ENCODE assay signal across 11 mouse cellular contexts in genomic region chr8:86280093-86280721, GRCm38 (mm10).
DNase-seq lines count a peak whose midpoint lies in the region; ATAC-seq and TF ChIP-seq lines count a peak whose summit lies in the region.
"Had no signal": no experiment of that assay in that cellular context is flagged by ENCODE, and none has a peak within 500 bp of the region (broad histone marks: within the 10 kb centered on the region; RNA-seq: fewer than 3 reads in every experiment).

No protein-coding gene starts in this region.

- H3K9me3 ChIP-seq in neural tube, embryonic 15.5 days (replicated peaks), result no peaks in the 10 kb centered on the region
- H3K9me3 ChIP-seq: limb, embryonic 13.5 days had no signal

- no peak overlapping the region for H3K9ac ChIP-seq in neural tube, embryonic 15.5 days (replicated peaks)
- H3K9ac ChIP-seq: limb, embryonic 13.5 days had no signal

- ATAC-seq in neural tube, embryonic 15.5 days (ENCODE audit: low FRiP score), result no peak

- WGBS in neural tube, embryonic 15.5 days, result 74% methylated on average over 18 of the region's 18 CpGs

- intact Hi-C loops in left cerebral cortex, adult 2 months (cut with DNase I), result loop anchor here (2.0 to 5.0 kb wide), 3 partner anchors 49 to 197 kb away; no protein-coding TSS in a partner anchor
- intact Hi-C loops in left cerebral cortex, postnatal 4 days (cut with DNase I), result no loop called here

- peak overlapping the region; percentile 75 for H3K27ac ChIP-seq in left cerebral cortex, adult 2 months
- H3K27ac ChIP-seq in layer of hippocampus, adult 2 months, result peak overlapping the region; percentile 61
- H3K27ac ChIP-seq in neural tube, embryonic 15.5 days (replicated peaks), result no peak overlapping the region
- H3K27ac ChIP-seq: hindbrain, embryonic 10.5 days; limb, embryonic 13.5 days; macrophage had no signal

- H3K4me1 ChIP-seq in neural tube, embryonic 15.5 days, result 0 out of 2 replicates have a peak, but pooled peaks cover 5% of the 10 kb centered on the region
- H3K4me1 ChIP-seq: hindbrain, embryonic 10.5 days had no signal

- no peak for TF ChIP-seq CTCF in left cerebral cortex, adult 2 months (IDR thresholded peaks at IDR 0.05)
- TF ChIP-seq CTCF in layer of hippocampus, adult 2 months (conservative IDR thresholded peaks at IDR 0.05), result no peak

- no peak overlapping the region for H3K4me2 ChIP-seq in neural tube, embryonic 15.5 days
- H3K4me2 ChIP-seq: limb, embryonic 13.5 days had no signal

- no peaks in the 10 kb centered on the region for H3K27me3 ChIP-seq in neural tube, embryonic 15.5 days (replicated peaks)
- H3K27me3 ChIP-seq: limb, embryonic 13.5 days had no signal

- DNase-seq in left cerebral cortex, adult 2 months (ENCODE audit: extremely low spot score in 1 of 2, low spot score in 2 of 2), result peak; percentile 51 to 52
- DNase-seq in left cerebral cortex, postnatal 4 days, result no peak
- DNase-seq in layer of hippocampus, adult 2 months (ENCODE audit: low spot score in 2 of 2), result peak; percentile 52
- peak; percentile 44 for DNase-seq in lung, postnatal 25 days (ENCODE audit: low spot score)
- DNase-seq in spleen, postnatal 4 days (ENCODE audit: low spot score in 2 of 2), result no peak
- DNase-seq in retina, postnatal 1 day, result no peak
- DNase-seq: heart, adult 11 months had no signal

- no peak overlapping the region for H3K4me3 ChIP-seq in left cerebral cortex, adult 2 months
- H3K4me3 ChIP-seq in layer of hippocampus, adult 2 months, result no peak overlapping the region; the same call in 1 of the 2 replicates
- H3K4me3 ChIP-seq in neural tube, embryonic 15.5 days (replicated peaks), result no peak overlapping the region
- H3K4me3 ChIP-seq: hindbrain, embryonic 10.5 days; limb, embryonic 13.5 days had no signal

- H3K36me3 ChIP-seq in neural tube, embryonic 15.5 days, result no peaks in the 10 kb centered on the region
- H3K36me3 ChIP-seq: hindbrain, embryonic 10.5 days; limb, embryonic 13.5 days had no signal

Comparison
In these comparisons a context has a peak if more than half of its experiments do, and no peak if none do; other contexts are left out.
1. DNase-seq: peak in left cerebral cortex, adult 2 months (2 of 2), layer of hippocampus, adult 2 months (2 of 2) and lung, postnatal 25 days (single experiment); none in left cerebral cortex, postnatal 4 days (single experiment), spleen, postnatal 4 days (0 of 2) and retina, postnatal 1 day (single experiment).